Mouse (Mus musculus) megakaryocyte, embryonic 14.5 days (primary cell): ENCODE measurements around the gene Dnm2.

ENCODE experiments used
- FLI1 ChIP-seq: IDR thresholded peaks from 2 replicates; pipeline ENCODE4 v1.6.1; 2012; ENCODE audit warnings: low read length, inconsistent platforms, mixed read lengths
- GATA1 ChIP-seq: IDR thresholded peaks from 3 replicates; pipeline ENCODE4 v1.6.1; 2012; ENCODE audit warnings: mixed read lengths, low read length, inconsistent platforms, borderline replicate concordance

GRCm38 (mm10) chr9:21430724-21431123, 6.0 kb downstream of the Dnm2 start:
- TF ChIP-seq GATA1 (no peak), FLI1 (no peak)
